Comparison of ENCODE assay signal across 16 mouse cellular contexts in genomic region chr14:96174546-96174945, GRCm38 (mm10).
"Had no signal": no experiment of that assay in that cellular context is flagged by ENCODE, and none has a peak within 500 bp of the region (broad histone marks: within the 10 kb centered on the region; RNA-seq: fewer than 3 reads in every experiment).

No protein-coding gene starts in this region.

- DNase-seq: right cerebral cortex, adult 18-20 months; right cerebral cortex, postnatal 14 days; right cerebral cortex, postnatal 25 days; right cerebral cortex, postnatal 4 days; spleen, adult 18-20 months; thymus, adult 18-20 months; thymus, adult 2 months; thymus, postnatal 14 days; thymus, postnatal 25 days; thymus, postnatal 36 days; thymus, postnatal 4 days had no signal

- H3K9me3 ChIP-seq: neural tube, embryonic 12.5 days; neural tube, embryonic 13.5 days; neural tube, embryonic 15.5 days; stomach, embryonic 15.5 days had no signal

- H3K4me3 ChIP-seq: neural tube, embryonic 12.5 days; neural tube, embryonic 13.5 days; neural tube, embryonic 15.5 days; stomach, embryonic 15.5 days had no signal

- H3K27ac ChIP-seq: neural tube, embryonic 12.5 days; neural tube, embryonic 13.5 days; neural tube, embryonic 15.5 days; stomach, embryonic 15.5 days; stomach, postnatal 0 days had no signal

- H3K9ac ChIP-seq: neural tube, embryonic 12.5 days; neural tube, embryonic 13.5 days; neural tube, embryonic 15.5 days; stomach, embryonic 15.5 days had no signal

- H3K36me3 ChIP-seq: neural tube, embryonic 12.5 days; neural tube, embryonic 13.5 days; neural tube, embryonic 15.5 days; stomach, embryonic 15.5 days had no signal

- H3K4me2 ChIP-seq: neural tube, embryonic 12.5 days; neural tube, embryonic 13.5 days; neural tube, embryonic 15.5 days; stomach, embryonic 15.5 days had no signal

- H3K4me1 ChIP-seq: neural tube, embryonic 12.5 days; neural tube, embryonic 13.5 days; neural tube, embryonic 15.5 days; stomach, embryonic 15.5 days had no signal

- H3K27me3 ChIP-seq: neural tube, embryonic 12.5 days; neural tube, embryonic 13.5 days; neural tube, embryonic 15.5 days; stomach, embryonic 15.5 days had no signal
